Comparison of ENCODE assay signal across 20 mouse cellular contexts in the genomic region with DNA sequence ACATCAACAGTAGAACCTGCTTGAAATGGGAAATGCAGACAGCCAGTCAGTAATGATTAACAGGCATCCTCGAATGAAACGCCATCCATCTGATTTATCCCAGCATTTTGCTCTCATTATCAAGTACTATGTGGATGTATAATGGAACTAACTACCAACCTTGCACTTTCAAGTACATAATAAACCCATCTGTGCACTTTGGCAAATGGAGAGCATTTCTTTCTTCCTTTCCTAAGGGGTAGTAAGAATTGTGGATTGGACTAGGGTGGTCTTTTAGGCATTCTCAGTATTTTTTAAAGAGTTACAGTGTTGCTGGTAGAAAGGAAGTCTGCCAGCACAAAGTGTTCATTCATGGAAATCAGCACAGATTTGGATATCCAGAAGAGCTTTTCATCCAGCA. TPM values are rescaled to one million over a fixed set of nuclear protein-coding genes. Genes with fewer than 3 reads are reported as not detected.
"Had no signal": no experiment of that assay in that cellular context is flagged by ENCODE, and none has a peak within 500 bp of the region (broad histone marks: within the 10 kb centered on the region; RNA-seq: fewer than 3 reads in every experiment).

No protein-coding gene starts in this region.

- ATAC-seq: midbrain, embryonic 13.5 days; midbrain, embryonic 15.5 days had no signal

- H3K9ac ChIP-seq: lung, embryonic 14.5 days; midbrain, embryonic 13.5 days; midbrain, embryonic 15.5 days; neural tube, embryonic 13.5 days; neural tube, embryonic 15.5 days had no signal

- H3K4me2 ChIP-seq: lung, embryonic 14.5 days; midbrain, embryonic 13.5 days; midbrain, embryonic 15.5 days; neural tube, embryonic 13.5 days; neural tube, embryonic 15.5 days had no signal

- H3K9me3 ChIP-seq: midbrain, embryonic 10.5 days; midbrain, embryonic 13.5 days; midbrain, embryonic 15.5 days; neural tube, embryonic 13.5 days; neural tube, embryonic 15.5 days had no signal

- H3K27me3 ChIP-seq: midbrain, embryonic 13.5 days; midbrain, embryonic 15.5 days; neural tube, embryonic 13.5 days; neural tube, embryonic 15.5 days had no signal

- DNase-seq: lung, adult 18-20 months; lung, embryonic 14.5 days; lung, postnatal 10 days; lung, postnatal 4 days; retina, postnatal 1 day; right cerebral cortex, adult 18-20 months; right cerebral cortex, postnatal 25 days; right cerebral cortex, postnatal 4 days; spleen, adult 18-20 months; thymus, adult 18-20 months; thymus, postnatal 14 days; thymus, postnatal 36 days had no signal

- H3K36me3 ChIP-seq: midbrain, embryonic 10.5 days; midbrain, embryonic 13.5 days; midbrain, embryonic 15.5 days; neural tube, embryonic 13.5 days; neural tube, embryonic 15.5 days had no signal

- H3K4me3 ChIP-seq: midbrain, embryonic 10.5 days; midbrain, embryonic 13.5 days; midbrain, embryonic 15.5 days; myocyte; neural tube, embryonic 13.5 days; neural tube, embryonic 15.5 days had no signal

- H3K27ac ChIP-seq: midbrain, embryonic 10.5 days; midbrain, embryonic 13.5 days; midbrain, embryonic 15.5 days; neural tube, embryonic 13.5 days; neural tube, embryonic 15.5 days had no signal

- H3K4me1 ChIP-seq: midbrain, embryonic 10.5 days; midbrain, embryonic 15.5 days; neural tube, embryonic 13.5 days; neural tube, embryonic 15.5 days had no signal

RNA-seq across cellular contexts. Expression of a gene that starts 26.7 kb away (rescaled TPM):
- total RNA-seq: megakaryocyte, adult 5-6 weeks; megakaryocyte-erythroid progenitor cell, adult 5-6 weeks had no signal
